Mouse (Mus musculus) sigmoid colon, adult 10 weeks (tissue): ENCODE results near the gene Igfbp3. TPM values are rescaled to one million over a fixed set of nuclear protein-coding genes. Genes with fewer than 3 reads are reported as not detected.

Source experiments
- polyA plus RNA-seq: library from polyadenylated mRNA; stranded (reverse); fragments of 350-450 nt; fragmentation: Illumina TruSeq; extraction: RNeasy Lipid Tissue Mini Kit (QIAGEN cat#74804); gene quantifications from one replicate; pipeline ENCODE4 v1.2.3, GENCODE M21; 2014; ENCODE audit warnings: low read depth, low replicate concordance

Gene Igfbp3
- 52.8 TPM for polyA plus RNA-seq

GRCm38 (mm10) chr11:7213501-7214341 lies at the start of gene Igfbp3:
Gene Igfbp3 (minus strand): TSS chr11:7213923.

GRCm38 (mm10) chr11:7197491-7197941 lies 16.2 kb downstream of the Igfbp3 start, which contains the start of gene Igfbp1:
Gene Igfbp1 (plus strand): TSS chr11:7197782.

DNA sequence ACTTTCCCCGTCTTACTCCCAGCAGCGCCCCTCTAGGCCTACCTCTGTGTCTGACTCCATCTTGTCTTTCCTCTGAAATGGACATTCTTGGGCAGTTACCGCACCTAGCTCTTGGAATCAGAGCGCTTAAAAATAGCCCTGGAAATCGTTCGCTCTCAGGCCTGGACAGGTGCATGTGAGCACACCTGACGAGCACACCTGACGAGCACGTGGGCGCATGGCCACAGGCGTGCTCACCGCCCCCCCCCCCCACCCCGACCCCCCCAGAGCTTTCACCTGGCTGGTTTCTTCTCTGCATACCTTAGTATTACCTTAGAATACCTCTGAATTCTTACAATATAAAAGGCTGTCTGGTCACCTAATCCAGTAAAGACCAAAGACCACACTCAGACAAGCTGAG lies 25.3 kb downstream of the Igfbp3 start, which contains the start of gene Gm11985:
TSS of gene Gm11985 (minus strand) at position 101 of the 400 bp plus-strand sequence.

Other genes starting within 250 kb of the Igfbp3 start
- gene Adcy1, start 150.4 kb downstream of the Igfbp3 start, polyA plus RNA-seq = 0.57 TPM
- not detected for gene Gm11985, start 25.4 kb downstream of the Igfbp3 start, polyA plus RNA-seq
- gene Igfbp1, start 16.1 kb downstream of the Igfbp3 start, polyA plus RNA-seq = not detected